Mouse (Mus musculus) kidney, embryonic 16.5 days (tissue): ENCODE data around the gene Slc11a1. TPM values are rescaled to one million over a fixed set of nuclear protein-coding genes. Genes with fewer than 3 reads are reported as not detected.

Experiments used
- ATAC-seq: fragments of 200-750 bp; cut with Nextera tagmentation; 2 replicates; pipeline ENCODE4 v1.8.0; 2017; ENCODE audit warnings: moderate TSS enrichment; ENCODE audit not compliant: low FRiP score, low TSS enrichment
- H3K27ac ChIP-seq: fragments of 300-500 bp; sonication (generic); 2 replicates; pipeline ENCODE4 v1.5.1; 2014; ENCODE audit warnings: low read length
- H3K27me3 ChIP-seq: fragments of 300-500 bp; sonication (generic); 2 replicates; pipeline ENCODE4 v1.6.1; 2014; ENCODE audit warnings: low read length, control low read depth, mixed read lengths; ENCODE audit not compliant: insufficient read depth
- H3K36me3 ChIP-seq: fragments of 300-500 bp; sonication (generic); 2 replicates; pipeline ENCODE4 v1.6.1; 2014; ENCODE audit warnings: low read length, control low read depth, mixed read lengths; ENCODE audit not compliant: insufficient read depth
- H3K4me1 ChIP-seq: fragments of 300-500 bp; sonication (generic); 2 replicates; pipeline ENCODE4 v1.6.1; 2014; ENCODE audit warnings: low read length, control low read depth, mixed read lengths; ENCODE audit not compliant: insufficient read depth
- H3K4me2 ChIP-seq: fragments of 300-500 bp; sonication (generic); replicated peaks from 2 replicates; pipeline ENCODE4 v1.6.1; 2014; ENCODE audit warnings: low read depth, low read length
- H3K4me3 ChIP-seq: fragments of 300-500 bp; sonication (generic); 2 replicates; pipeline ENCODE4 v1.5.1; 2014; ENCODE audit warnings: mild to moderate bottlenecking, low read length
- H3K9ac ChIP-seq: fragments of 300-500 bp; sonication (generic); replicated peaks from 2 replicates; pipeline ENCODE4 v1.6.1; 2014; ENCODE audit warnings: low read length
- H3K9me3 ChIP-seq: fragments of 300-500 bp; sonication (generic); 2 replicates; pipeline ENCODE4 v1.6.1; 2016; ENCODE audit warnings: low read length, control low read depth
- WGBS: fragments of 180-500 bp; shearing (Covaris S2); extraction: QIAGEN DNeasy Blood & Tissue Kit; methylation state at CpG from one replicate; pipeline ENCODE4 v1.1.7; 2014; 5-methylcytosine and 5-hydroxymethylcytosine counted together
- polyA plus RNA-seq: library from polyadenylated mRNA; unstranded; fragments of >200 nt; fragmentation: Nextera tagmentation; extraction: Ambion mirVana; gene quantifications from 2 replicates; pipeline ENCODE4 v1.2.1, GENCODE M21; 2015

Slc11a1 gene
- polyA plus RNA-seq, 1 experiment from 2014 or later: 5.4 TPM

- 20% methylated on average over 34 of the region's 34 CpGs for WGBS
- peak overlapping the region; percentile 56 for H3K9ac ChIP-seq
These were observed 6.9 kb upstream of the Slc11a1 start for GRCm38 (mm10) chr1:74367886-74368645.

GRCm38 (mm10) chr1:74370040-74370439 is 5.0 kb upstream of the Slc11a1 start:
- Histone ChIP-seq H3K4me3 (no peak overlapping the region), H3K4me2 (no peak overlapping the region), H3K9me3 (no peaks in the 10 kb centered on the region), H3K9ac (no peak overlapping the region), H3K36me3 (no peaks in the 10 kb centered on the region), H3K27ac (no peak overlapping the region), H3K4me1 (peaks cover 9% of the 10 kb centered on the region; the same call in 1 of the 2 replicates), H3K27me3 (no peaks in the 10 kb centered on the region)
- no peak for ATAC-seq
- WGBS: 30% methylated on average over 3 of the region's 4 CpGs

More at GRCm38 (mm10) chr1:74367886-74368645, 6.9 kb upstream of the Slc11a1 start:
- Histone ChIP-seq H3K27me3 (no peaks in the 10 kb centered on the region), H3K4me3 (peak overlapping the region; percentile 40), H3K36me3 (no peaks in the 10 kb centered on the region), H3K9me3 (no peaks in the 10 kb centered on the region), H3K4me2 (peak overlapping the region; percentile 57), H3K4me1 (peaks cover 14% of the 10 kb centered on the region), H3K27ac (0 out of 2 replicates have a peak overlapping the region, but pooled peaks have one; percentile 8)
- ATAC-seq: peak; percentile 83

- Histone ChIP-seq H3K27ac (no peak overlapping the region), H3K36me3 (no peaks in the 10 kb centered on the region), H3K27me3 (no peaks in the 10 kb centered on the region), H3K9ac (no peak overlapping the region), H3K4me1 (0 out of 2 replicates have a peak, but pooled peaks cover 2% of the 10 kb centered on the region), H3K4me2 (no peak overlapping the region), H3K4me3 (no peak overlapping the region), H3K9me3 (no peaks in the 10 kb centered on the region)
- no peak for ATAC-seq
- 77% methylated on average over 4 of the region's 4 CpGs for WGBS
These were observed 1.6 kb upstream of the Slc11a1 start for GRCm38 (mm10) chr1:74373372-74373771.

- H3K4me3 ChIP-seq: no peak overlapping the region
- H3K27me3 ChIP-seq: no peaks in the 10 kb centered on the region
- no peak overlapping the region for H3K4me2 ChIP-seq
- no peaks in the 10 kb centered on the region for H3K36me3 ChIP-seq
- no peaks in the 10 kb centered on the region for H3K4me1 ChIP-seq
- ATAC-seq: no peak
- no peak overlapping the region for H3K9ac ChIP-seq
- H3K9me3 ChIP-seq: no peaks in the 10 kb centered on the region
- WGBS: 61% methylated on average over 10 of the region's 10 CpGs
- H3K27ac ChIP-seq: no peak overlapping the region
These were observed 566 bp downstream of the Slc11a1 start for GRCm38 (mm10) chr1:74375561-74375960.

- no peak for ATAC-seq
- WGBS: 76% methylated on average over 4 of the region's 4 CpGs
These were observed 1.4 kb downstream of the Slc11a1 start for GRCm38 (mm10) chr1:74376396-74376795.

GRCm38 (mm10) chr1:74379058-74379504 is 4.1 kb downstream of the Slc11a1 start:
- WGBS: 80% methylated on average over 7 of the region's 7 CpGs
- H3K27me3 ChIP-seq: no peaks in the 10 kb centered on the region
- H3K27ac ChIP-seq: no peak overlapping the region
- no peak overlapping the region for H3K4me2 ChIP-seq
- no peaks in the 10 kb centered on the region for H3K4me1 ChIP-seq
- H3K36me3 ChIP-seq: no peaks in the 10 kb centered on the region
- H3K9ac ChIP-seq: no peak overlapping the region
- no peak overlapping the region for H3K4me3 ChIP-seq
- no peak for ATAC-seq
- no peaks in the 10 kb centered on the region for H3K9me3 ChIP-seq

More at GRCm38 (mm10) chr1:74376396-74376795, 1.4 kb downstream of the Slc11a1 start:
- H3K36me3 ChIP-seq: no peaks in the 10 kb centered on the region
- no peak overlapping the region for H3K4me2 ChIP-seq
- no peaks in the 10 kb centered on the region for H3K9me3 ChIP-seq
- H3K9ac ChIP-seq: no peak overlapping the region
- no peaks in the 10 kb centered on the region for H3K4me1 ChIP-seq
- H3K27me3 ChIP-seq: no peaks in the 10 kb centered on the region
- no peak overlapping the region for H3K27ac ChIP-seq
- no peak overlapping the region for H3K4me3 ChIP-seq

DNA sequence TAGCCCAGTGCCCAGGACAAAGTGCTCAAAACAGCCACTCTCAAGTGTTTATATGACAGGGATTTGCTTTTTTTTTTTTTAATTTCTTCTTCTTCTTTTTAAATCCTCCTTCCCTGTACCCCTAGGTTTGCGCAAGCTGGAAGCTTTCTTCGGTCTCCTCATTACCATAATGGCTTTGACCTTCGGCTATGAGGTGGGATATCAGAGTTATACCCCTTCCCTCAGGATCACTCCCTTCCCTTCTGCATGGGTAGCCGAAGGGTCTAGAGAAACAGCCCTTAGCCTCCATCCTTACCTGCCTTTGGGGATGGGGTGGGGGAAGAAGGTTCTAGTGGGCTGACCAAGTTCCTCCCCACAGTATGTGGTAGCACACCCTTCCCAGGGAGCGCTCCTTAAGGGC is 5.5 kb downstream of the Slc11a1 start:
- Histone ChIP-seq H3K9ac (no peak overlapping the region), H3K36me3 (no peaks in the 10 kb centered on the region), H3K9me3 (no peaks in the 10 kb centered on the region), H3K27me3 (no peaks in the 10 kb centered on the region), H3K4me3 (no peak overlapping the region), H3K4me2 (no peak overlapping the region), H3K4me1 (no peaks in the 10 kb centered on the region), H3K27ac (no peak overlapping the region)
- ATAC-seq: no peak
- 83% methylated on average over 5 of the region's 5 CpGs for WGBS

GRCm38 (mm10) chr1:74381588-74382021 is 6.6 kb downstream of the Slc11a1 start:
- no peak overlapping the region for H3K27ac ChIP-seq
- no peak for ATAC-seq
- no peaks in the 10 kb centered on the region for H3K9me3 ChIP-seq
- peaks cover 3% of the 10 kb centered on the region; the same call in 1 of the 2 replicates for H3K4me1 ChIP-seq
- no peak overlapping the region for H3K4me2 ChIP-seq
- no peaks in the 10 kb centered on the region for H3K36me3 ChIP-seq
- no peak overlapping the region for H3K4me3 ChIP-seq
- 85% methylated on average over 10 of the region's 10 CpGs for WGBS
- no peaks in the 10 kb centered on the region for H3K27me3 ChIP-seq
- H3K9ac ChIP-seq: no peak overlapping the region

- 79% methylated on average over 13 of the region's 13 CpGs for whole genome bisulfite sequencing
These were observed 8.4 kb downstream of the Slc11a1 start for GRCm38 (mm10) chr1:74383385-74383784.

GRCm38 (mm10) chr1:74384525-74384924 is 9.5 kb downstream of the Slc11a1 start:
- Histone ChIP-seq H3K4me3 (no peak overlapping the region), H3K27me3 (no peaks in the 10 kb centered on the region), H3K9me3 (no peaks in the 10 kb centered on the region), H3K9ac (no peak overlapping the region), H3K27ac (no peak overlapping the region), H3K36me3 (no peaks in the 10 kb centered on the region), H3K4me1 (peaks cover 14% of the 10 kb centered on the region), H3K4me2 (no peak overlapping the region)
- 81% methylated on average over 8 of the region's 8 CpGs for WGBS
- ATAC-seq: no peak

More at GRCm38 (mm10) chr1:74383385-74383784, 8.4 kb downstream of the Slc11a1 start:
- Histone ChIP-seq H3K4me2 (no peak overlapping the region), H3K36me3 (no peaks in the 10 kb centered on the region), H3K4me3 (no peak overlapping the region), H3K9ac (no peak overlapping the region), H3K27ac (no peak overlapping the region), H3K4me1 (peaks cover 10% of the 10 kb centered on the region), H3K27me3 (no peaks in the 10 kb centered on the region), H3K9me3 (no peaks in the 10 kb centered on the region)
- ATAC-seq: no peak
